Mouse (Mus musculus) E14TG2a.4 (cell line): Measurements from ENCODE around the gene Trim29.

Experiments
- H3K27me3 ChIP-seq: 2 replicates; pipeline ENCODE4 v1.6.1; 2014; ENCODE audit warnings: low read length, control low read depth; ENCODE audit not compliant: insufficient read depth
- H3K36me3 ChIP-seq: 2 replicates; pipeline ENCODE4 v1.6.1; 2014; ENCODE audit warnings: low read length, control low read depth; ENCODE audit not compliant: insufficient read depth
- H3K4me1 ChIP-seq: replicated peaks from 2 replicates; pipeline ENCODE4 v1.6.1; 2014; ENCODE audit warnings: low read depth, low read length, control low read depth
- H3K4me3 ChIP-seq: replicated peaks from 2 replicates; pipeline ENCODE4 v1.5.1; 2014; ENCODE audit warnings: mild to moderate bottlenecking, low read length
- H3K9me3 ChIP-seq: 2 replicates; pipeline ENCODE4 v1.6.1; 2014; ENCODE audit warnings: low read length, control low read depth
- CTCF ChIP-seq: conservative IDR thresholded peaks from 2 replicates; pipeline ENCODE4 v1.5.1; 2014; ENCODE audit warnings: low read length
- NANOG ChIP-seq: IDR thresholded peaks from 2 replicates; pipeline ENCODE4 v1.6.1; 2014; ENCODE audit warnings: borderline replicate concordance, low read length, mixed read lengths
- POU5F1 ChIP-seq: IDR thresholded peaks from 2 replicates; pipeline ENCODE4 v1.6.1; 2014; ENCODE audit warnings: low read length, borderline replicate concordance

Trim29 gene

GRCm38 (mm10) chr9:43322666-43323065, 12.0 kb downstream of the Trim29 start:
- no peaks in the 10 kb centered on the region for H3K36me3 ChIP-seq
- peaks cover 64% of the 10 kb centered on the region for H3K27me3 ChIP-seq
- no peaks in the 10 kb centered on the region for H3K9me3 ChIP-seq
- TF ChIP-seq NANOG (no peak), CTCF (no peak), POU5F1 (no peak)
- no peaks in the 10 kb centered on the region for H3K4me1 ChIP-seq
- H3K4me3 ChIP-seq, result no peak overlapping the region

GRCm38 (mm10) chr9:43325486-43325885, 14.8 kb downstream of the Trim29 start:
- Histone ChIP-seq H3K36me3 (no peaks in the 10 kb centered on the region), H3K9me3 (no peaks in the 10 kb centered on the region), H3K4me1 (peaks cover 7% of the 10 kb centered on the region; the same call in 1 of the 2 replicates), H3K27me3 (peaks cover 62% of the 10 kb centered on the region), H3K4me3 (no peak overlapping the region)
- TF ChIP-seq NANOG (no peak), CTCF (no peak), POU5F1 (no peak)

GRCm38 (mm10) chr9:43326015-43326631, 15.5 kb downstream of the Trim29 start:
- no peak for TF ChIP-seq NANOG
- no peak for TF ChIP-seq POU5F1
- no peak for TF ChIP-seq CTCF
- Histone ChIP-seq H3K36me3 (no peaks in the 10 kb centered on the region), H3K27me3 (peaks cover 68% of the 10 kb centered on the region), H3K4me1 (peaks cover 10% of the 10 kb centered on the region; the same call in 1 of the 2 replicates), H3K4me3 (no peak overlapping the region), H3K9me3 (no peaks in the 10 kb centered on the region)

- TF ChIP-seq CTCF (peak; percentile 42), NANOG (no peak)
- Histone ChIP-seq H3K36me3 (no peaks in the 10 kb centered on the region), H3K4me1 (peaks cover 10% of the 10 kb centered on the region; the same call in 1 of the 2 replicates), H3K4me3 (no peak overlapping the region), H3K27me3 (peaks cover 81% of the 10 kb centered on the region), H3K9me3 (no peaks in the 10 kb centered on the region)
Measured at GRCm38 (mm10) chr9:43327182-43328129, 16.8 kb downstream of the Trim29 start.

GRCm38 (mm10) chr9:43330426-43330825, 19.8 kb downstream of the Trim29 start:
- TF ChIP-seq CTCF, result no peak
- TF ChIP-seq POU5F1, result no peak
- TF ChIP-seq NANOG, result no peak
- Histone ChIP-seq H3K4me1 (peaks cover 10% of the 10 kb centered on the region; the same call in 1 of the 2 replicates), H3K9me3 (no peaks in the 10 kb centered on the region), H3K27me3 (peaks cover 66% of the 10 kb centered on the region), H3K4me3 (no peak overlapping the region), H3K36me3 (no peaks in the 10 kb centered on the region)

- TF ChIP-seq CTCF, result no peak
- TF ChIP-seq POU5F1, result no peak
- no peak for TF ChIP-seq NANOG
- Histone ChIP-seq H3K36me3 (no peaks in the 10 kb centered on the region), H3K9me3 (no peaks in the 10 kb centered on the region), H3K4me3 (no peak overlapping the region), H3K4me1 (peaks cover 10% of the 10 kb centered on the region; the same call in 1 of the 2 replicates), H3K27me3 (peaks cover 56% of the 10 kb centered on the region)
Measured at GRCm38 (mm10) chr9:43331476-43332471, 21.1 kb downstream of the Trim29 start.

- H3K9me3 ChIP-seq, result no peaks in the 10 kb centered on the region
- TF ChIP-seq POU5F1 (no peak), NANOG (no peak), CTCF (no peak)
- no peaks in the 10 kb centered on the region for H3K36me3 ChIP-seq
- no peak overlapping the region for H3K4me3 ChIP-seq
- peaks cover 7% of the 10 kb centered on the region; the same call in 1 of the 2 replicates for H3K4me1 ChIP-seq
- H3K27me3 ChIP-seq, result peaks cover 56% of the 10 kb centered on the region
Measured at GRCm38 (mm10) chr9:43334476-43334875, 23.8 kb downstream of the Trim29 start.

- peaks cover 26% of the 10 kb centered on the region for H3K27me3 ChIP-seq
- no peaks in the 10 kb centered on the region for H3K36me3 ChIP-seq
- H3K9me3 ChIP-seq, result no peaks in the 10 kb centered on the region
- H3K4me3 ChIP-seq, result no peak overlapping the region
- no peak for TF ChIP-seq CTCF
- TF ChIP-seq POU5F1, result no peak
- TF ChIP-seq NANOG, result no peak
- no peaks in the 10 kb centered on the region for H3K4me1 ChIP-seq
Measured at GRCm38 (mm10) chr9:43337636-43338035, 27.0 kb downstream of the Trim29 start.
